Mouse (Mus musculus): ENCODE results near the gene Skiv2l. TPM values are rescaled to one million over a fixed set of nuclear protein-coding genes. Genes with fewer than 3 reads are reported as not detected.

The Skiv2l gene
- polyA plus RNA-seq, 1 experiment, result 65.4 TPM

DNA sequence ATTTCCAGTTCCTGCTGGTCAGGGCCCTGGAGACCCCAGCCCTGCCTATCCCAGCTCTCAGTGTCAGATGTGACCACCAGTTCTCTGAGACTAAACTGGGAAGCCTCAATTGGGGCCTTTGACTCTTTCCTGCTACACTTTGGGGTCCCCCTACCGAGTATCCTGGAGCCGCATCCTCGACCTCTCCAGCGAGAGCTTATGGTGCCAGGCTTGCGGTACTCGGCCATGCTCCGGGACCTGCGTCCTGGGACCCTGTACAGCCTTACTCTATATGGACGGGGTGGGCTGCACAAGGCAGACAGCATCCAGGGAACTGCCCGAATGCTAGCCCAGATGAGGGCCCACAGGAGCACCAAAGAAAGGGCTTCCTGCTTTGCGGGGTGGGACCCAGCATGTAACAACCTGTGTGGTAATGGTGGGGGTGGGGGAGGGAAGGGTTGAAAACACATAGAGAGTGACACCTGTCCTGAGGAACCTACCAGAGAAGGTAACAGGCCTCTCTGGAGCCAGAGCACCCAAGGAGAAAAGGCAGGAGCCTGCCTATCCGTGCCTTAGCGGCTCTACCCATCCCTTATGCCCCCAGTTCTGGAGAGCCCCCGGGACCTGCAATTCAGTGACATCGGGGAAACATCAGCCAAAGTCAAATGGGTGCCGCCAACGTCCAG lies 51.0 kb downstream of the Skiv2l start:
- no peak for TF ChIP-seq GATA1 (IDR thresholded peaks at IDR 0.05; ENCODE audit: low read length)

DNA sequence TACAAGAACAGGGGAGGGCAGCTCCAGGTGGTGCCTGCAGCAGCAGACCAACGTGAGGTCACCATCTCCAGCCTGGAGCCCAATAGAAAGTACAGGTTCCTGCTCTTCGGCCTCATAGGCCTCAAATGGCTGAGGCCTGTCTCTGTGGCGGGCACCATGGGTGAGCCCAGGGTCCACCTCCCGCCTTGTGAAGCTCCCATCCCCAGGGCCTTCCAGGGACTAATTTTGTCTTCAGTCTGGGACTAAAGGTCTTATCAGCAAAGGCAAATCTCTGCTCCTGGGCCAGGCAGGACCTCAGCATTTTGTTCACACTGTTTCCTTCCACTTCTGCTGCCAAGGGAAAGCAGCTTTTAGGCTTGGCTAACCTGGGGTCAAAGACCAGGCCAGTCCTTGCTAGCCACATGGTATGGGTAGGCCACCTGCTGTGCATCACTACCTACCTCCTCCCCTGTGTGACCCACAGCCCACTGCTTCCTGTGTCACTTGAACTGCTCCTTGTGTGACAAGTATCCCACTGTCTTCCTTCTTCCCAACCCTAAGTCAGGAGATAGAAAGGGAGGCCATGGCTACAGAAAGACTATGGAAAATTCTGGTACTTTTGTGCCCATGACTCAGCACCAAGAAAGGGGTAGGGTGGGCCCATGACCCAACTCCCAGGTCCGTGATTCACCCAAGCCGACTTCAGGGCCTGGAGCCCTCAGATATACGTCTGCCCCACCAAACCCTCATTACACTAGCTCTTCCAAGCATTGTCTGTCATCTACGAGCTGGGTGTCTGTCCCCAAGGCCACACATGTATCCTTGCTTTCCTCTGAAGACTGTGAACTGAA lies 53.5 kb downstream of the Skiv2l start:
- TF ChIP-seq GATA1 (IDR thresholded peaks at IDR 0.05; ENCODE audit: low read length), result no peak

DNA sequence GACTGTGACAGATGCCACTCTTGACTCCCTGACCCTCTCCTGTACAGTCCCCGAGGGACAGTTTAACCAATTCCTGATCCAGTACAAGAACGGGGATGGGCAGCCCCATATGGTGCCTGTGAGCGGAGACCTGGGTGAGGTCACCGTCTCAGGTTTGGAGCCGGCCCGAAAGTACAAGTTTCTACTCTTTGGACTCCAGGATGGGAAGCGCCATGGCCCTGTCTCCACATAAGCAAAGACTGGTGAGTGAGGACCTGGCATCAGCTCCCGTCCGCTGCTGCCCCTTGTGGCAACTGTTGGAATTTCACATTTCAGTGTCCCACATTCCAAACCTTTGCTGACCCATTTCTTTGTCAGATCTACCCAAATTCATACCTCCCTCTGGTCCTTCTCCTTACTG lies 54.4 kb downstream of the Skiv2l start:
- no peak for TF ChIP-seq GATA1 (IDR thresholded peaks at IDR 0.05; ENCODE audit: low read length)

DNA sequence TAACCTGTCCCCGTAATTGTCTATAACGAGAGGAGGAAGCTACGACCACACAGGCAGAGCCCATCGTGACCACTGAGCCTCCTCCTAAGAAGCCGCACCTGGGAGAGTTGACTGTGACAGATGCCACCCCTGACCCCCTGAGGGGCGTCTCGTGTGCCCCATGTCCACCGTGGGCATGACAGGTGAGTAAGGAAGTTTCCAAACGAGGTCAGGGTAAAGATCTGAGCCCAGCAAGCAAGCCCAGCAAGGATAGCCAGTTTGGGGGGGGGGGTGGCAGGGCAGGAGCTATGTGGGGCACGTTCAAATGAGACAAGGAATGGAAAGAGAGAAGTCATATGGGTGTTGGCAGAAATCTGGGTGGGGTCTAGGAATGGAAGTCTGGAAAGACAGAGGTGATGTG lies 55.0 kb downstream of the Skiv2l start:
- TF ChIP-seq GATA1 (IDR thresholded peaks at IDR 0.05; ENCODE audit: low read length), result no peak

Other genes starting within 250 kb of the Skiv2l start
- gene Rnf5, start 246.5 kb downstream of the Skiv2l start, polyA plus RNA-seq (2012), result 67.6 and 71.2 TPM in 2 replicates
- gene Agpat1, start 245.9 kb downstream of the Skiv2l start, polyA plus RNA-seq (2012), result 137 and 143 TPM in 2 replicates
- 1.1 and 1.4 TPM in 2 replicates for gene Egfl8, start 234.2 kb downstream of the Skiv2l start, polyA plus RNA-seq (2012)
- 28.0 and 46.7 TPM in 2 replicates for gene Ppt2, start 221.7 kb downstream of the Skiv2l start, polyA plus RNA-seq (2012)
- 0.04 TPM in 1 of 2 replicates, not detected in the other for gene Prrt1, start 220.7 kb downstream of the Skiv2l start, polyA plus RNA-seq (2012)
- gene Fkbpl, start 205.4 kb downstream of the Skiv2l start, polyA plus RNA-seq (2012), result 7.1 and 7.5 TPM in 2 replicates
- 130 TPM in 2 replicates for gene Atf6b, start 203.1 kb downstream of the Skiv2l start, polyA plus RNA-seq (2012)
- not detected in 2 replicates for gene Tnxb, start 179.7 kb downstream of the Skiv2l start, polyA plus RNA-seq (2012)
- gene C4b, start 106.3 kb downstream of the Skiv2l start, polyA plus RNA-seq (2012), result not detected in 2 replicates
- gene Cyp21a1, start 45.6 kb downstream of the Skiv2l start, polyA plus RNA-seq (2012), result not detected in 2 replicates
- 52.4 and 52.9 TPM in 2 replicates for gene Stk19, start 13.3 kb downstream of the Skiv2l start, polyA plus RNA-seq (2012)
- 47.6 and 78.7 TPM in 2 replicates for gene Dxo, start 13.2 kb downstream of the Skiv2l start, polyA plus RNA-seq (2012)
- gene Nelfe, start 181 bp upstream of the Skiv2l start, polyA plus RNA-seq (2012), result 375 and 385 TPM in 2 replicates
- not detected in 2 replicates for gene Cfb, start 12.3 kb upstream of the Skiv2l start, polyA plus RNA-seq (2012)
- 24.4 and 27.6 TPM in 2 replicates for gene Zbtb12, start 29.3 kb upstream of the Skiv2l start, polyA plus RNA-seq (2012)
- gene Gm20547, start 31.8 kb upstream of the Skiv2l start, polyA plus RNA-seq (2012), result not detected in 2 replicates
- gene C2, start 48.1 kb upstream of the Skiv2l start, polyA plus RNA-seq (2012), result 0.49 and 1.3 TPM in 2 replicates
- gene Ehmt2, start 48.3 kb upstream of the Skiv2l start, polyA plus RNA-seq (2012), result 352 and 449 TPM in 2 replicates
- not detected in 2 replicates for gene Slc44a4, start 64.3 kb upstream of the Skiv2l start, polyA plus RNA-seq (2012)
- gene Neu1, start 81.0 kb upstream of the Skiv2l start, polyA plus RNA-seq (2012), result 12.3 and 17.6 TPM in 2 replicates
- 0.33 and 0.36 TPM in 2 replicates for gene Hspa1b, start 109.0 kb upstream of the Skiv2l start, polyA plus RNA-seq (2012)
- gene Gm20481, start 119.7 kb upstream of the Skiv2l start, polyA plus RNA-seq (2012), result 0.12 TPM in 1 of 2 replicates, not detected in the other
- gene Hspa1a, start 121.9 kb upstream of the Skiv2l start, polyA plus RNA-seq (2012), result not detected in 2 replicates
- gene Hspa1l, start 122.5 kb upstream of the Skiv2l start, polyA plus RNA-seq (2012), result 0.02 TPM in 1 of 2 replicates, not detected in the other
- 309 and 320 TPM in 2 replicates for gene Lsm2, start 131.7 kb upstream of the Skiv2l start, polyA plus RNA-seq (2012)
- gene Vars, start 150.8 kb upstream of the Skiv2l start, polyA plus RNA-seq (2012), result 965 and 1,080 TPM in 2 replicates
- gene Vwa7, start 166.4 kb upstream of the Skiv2l start, polyA plus RNA-seq (2012), result 1.0 and 1.4 TPM in 2 replicates
- gene Sapcd1, start 177.8 kb upstream of the Skiv2l start, polyA plus RNA-seq (2012), result 40.3 and 64.9 TPM in 2 replicates
- 7.0 and 7.1 TPM in 2 replicates for gene Msh5, start 196.5 kb upstream of the Skiv2l start, polyA plus RNA-seq (2012)
- gene Clic1, start 199.8 kb upstream of the Skiv2l start, polyA plus RNA-seq (2012), result 168 and 216 TPM in 2 replicates
- gene Ddah2, start 208.8 kb upstream of the Skiv2l start, polyA plus RNA-seq (2012), result 156 and 185 TPM in 2 replicates
- gene Ly6g6c, start 215.2 kb upstream of the Skiv2l start, polyA plus RNA-seq (2012), result not detected in 2 replicates
- not detected in 2 replicates for gene Mpig6b, start 216.0 kb upstream of the Skiv2l start, polyA plus RNA-seq (2012)
- not detected in 2 replicates for gene Ly6g6e, start 226.7 kb upstream of the Skiv2l start, polyA plus RNA-seq (2012)
- gene Ly6g6d, start 227.9 kb upstream of the Skiv2l start, polyA plus RNA-seq (2012), result 0.22 TPM in 1 of 2 replicates, not detected in the other
- gene Ly6g6f, start 235.4 kb upstream of the Skiv2l start, polyA plus RNA-seq (2012), result 0.05 and 0.06 TPM in 2 replicates
- 112 and 148 TPM in 2 replicates for gene Abhd16a, start 239.1 kb upstream of the Skiv2l start, polyA plus RNA-seq (2012)

Data from G1E-ER4 (cell line).